Mouse (Mus musculus) gastrocnemius, postnatal 10 days (tissue): ENCODE measurements at regions not wholly inside any gene's neighbourhood (a gene's known extent, or its start where the extent isn't known, plus 50 kb on each side); places are given as distances from the start of the nearest gene placed in this dataset.

Source experiments
- DNase-seq: peaks from one replicate; pipeline ENCODE4 v3.0.0; 2021; ENCODE audit warnings: mixed read lengths

- no peak for DNase-seq
Measured at GRCm38 (mm10) chr3:105130228-105130627, 63.6 kb downstream of the 4930564D02Rik start.

- no peak for DNase-seq
Measured at GRCm38 (mm10) chr3:105131053-105131452, 64.4 kb downstream of the 4930564D02Rik start.

- no peak for DNase-seq
Measured at GRCm38 (mm10) chr3:105133011-105133410, 66.4 kb downstream of the 4930564D02Rik start.

GRCm38 (mm10) chr3:105141170-105141971 lies 74.7 kb downstream of the 4930564D02Rik start:
- no peak for DNase-seq

GRCm38 (mm10) chr3:105142631-105143030 lies 76.0 kb downstream of the 4930564D02Rik start:
- no peak for DNase-seq

GRCm38 (mm10) chr3:105151475-105152157 lies 85.0 kb downstream of the 4930564D02Rik start:
- DNase-seq, result peak; percentile 22

- DNase-seq, result no peak
Measured at GRCm38 (mm10) chr3:105152158-105152541, 85.5 kb downstream of the 4930564D02Rik start.

- DNase-seq, result no peak
Measured at GRCm38 (mm10) chr3:105158376-105158775, 91.7 kb downstream of the 4930564D02Rik start.

- peak; percentile 84 for DNase-seq
Measured at GRCm38 (mm10) chr3:105165355-105165754, 98.7 kb downstream of the 4930564D02Rik start.

- DNase-seq, result no peak
Measured at GRCm38 (mm10) chr3:105169117-105169516, 102.5 kb downstream of the 4930564D02Rik start.

GRCm38 (mm10) chr3:105171527-105171926 lies 104.9 kb downstream of the 4930564D02Rik start:
- DNase-seq, result no peak

- no peak for DNase-seq
Measured at GRCm38 (mm10) chr3:105172054-105172453, 105.4 kb downstream of the 4930564D02Rik start.

GRCm38 (mm10) chr3:105191303-105191702 lies 124.7 kb downstream of the 4930564D02Rik start:
- no peak for DNase-seq

- DNase-seq, result no peak
Measured at GRCm38 (mm10) chr3:105191830-105192229, 125.2 kb downstream of the 4930564D02Rik start.

GRCm38 (mm10) chr3:105200735-105201134 lies 134.1 kb downstream of the 4930564D02Rik start:
- DNase-seq, result no peak

- no peak for DNase-seq
Measured at GRCm38 (mm10) chr3:105209164-105209563, 142.5 kb downstream of the 4930564D02Rik start.

GRCm38 (mm10) chr3:105211023-105211422 lies 144.4 kb downstream of the 4930564D02Rik start:
- no peak for DNase-seq

GRCm38 (mm10) chr3:105211726-105212125 lies 145.1 kb downstream of the 4930564D02Rik start:
- no peak for DNase-seq

- no peak for DNase-seq
Measured at GRCm38 (mm10) chr3:105214867-105215266, 148.2 kb downstream of the 4930564D02Rik start.

GRCm38 (mm10) chr3:105215729-105216128 lies 149.1 kb downstream of the 4930564D02Rik start:
- DNase-seq, result no peak

- no peak for DNase-seq
Measured at GRCm38 (mm10) chr3:105219630-105220029, 153.0 kb downstream of the 4930564D02Rik start.

GRCm38 (mm10) chr3:105220641-105221040 lies 154.0 kb downstream of the 4930564D02Rik start:
- DNase-seq, result no peak

GRCm38 (mm10) chr3:105222925-105223324 lies 156.3 kb downstream of the 4930564D02Rik start:
- no peak for DNase-seq

GRCm38 (mm10) chr3:105223671-105224070 lies 157.0 kb downstream of the 4930564D02Rik start:
- DNase-seq, result no peak
